Mouse (Mus musculus): ENCODE measurements around the gene BC017158. TPM values are rescaled to one million over a fixed set of nuclear protein-coding genes. Genes with fewer than 3 reads are reported as not detected.

Gene BC017158
- polyA plus RNA-seq, 1 experiment, result 10.9 TPM

GRCm38 (mm10) chr7:128311263-128311662 lies 13.3 kb upstream of the BC017158 start:
- no peaks in the 10 kb centered on the region for H3K79me2 ChIP-seq (ENCODE audit: control insufficient read depth, insufficient read depth)
- H3K4me2 ChIP-seq (ENCODE audit: low read depth), result no peak overlapping the region
- TF ChIP-seq MAX (IDR thresholded peaks at IDR 0.05; ENCODE audit: low read depth) (no peak), REST (IDR thresholded peaks at IDR 0.05; ENCODE audit: insufficient read depth, insufficient read length) (no peak), MYOG (IDR thresholded peaks at IDR 0.05; ENCODE audit: control insufficient read depth in 1 of 3, insufficient read depth in 1 of 3, insufficient read length in 2 of 3, low read depth in 2 of 3) (no peak), POLR2AphosphoS2 (IDR thresholded peaks at IDR 0.05; ENCODE audit: insufficient read length, low read depth) (no peak), TCF3 (IDR thresholded peaks at IDR 0.05; ENCODE audit: insufficient read length, low read depth) (no peak), POLR2A (IDR thresholded peaks at IDR 0.05; ENCODE audit: insufficient read length, low read depth) (no peak), E2F4 (IDR thresholded peaks at IDR 0.05; ENCODE audit: insufficient read depth) (no peak)
- no peak overlapping the region for H3K4me3 ChIP-seq
- no peak overlapping the region for H3ac ChIP-seq (ENCODE audit: control insufficient read depth, insufficient read length)
- H3K36me3 ChIP-seq (ENCODE audit: control insufficient read depth, insufficient read depth), result no peaks in the 10 kb centered on the region
- no peaks in the 10 kb centered on the region for H3K27me3 ChIP-seq (ENCODE audit: control insufficient read depth, insufficient read depth, insufficient read length)

GRCm38 (mm10) chr7:128310229-128310688 lies 12.3 kb upstream of the BC017158 start:
- H3K79me2 ChIP-seq (ENCODE audit: control insufficient read depth, insufficient read depth), result no peaks in the 10 kb centered on the region
- no peaks in the 10 kb centered on the region for H3K27me3 ChIP-seq (ENCODE audit: control insufficient read depth, insufficient read depth, insufficient read length)
- no peak overlapping the region for H3ac ChIP-seq (ENCODE audit: control insufficient read depth, insufficient read length)
- peak overlapping the region; percentile 51 for H3K4me2 ChIP-seq (ENCODE audit: low read depth)
- TF ChIP-seq MYOD1 (IDR thresholded peaks at IDR 0.05; ENCODE audit: control insufficient read depth in 1 of 3, insufficient read length in 2 of 3, low read depth in 2 of 3) (peak in 1 of 3 experiments; percentile 13), REST (IDR thresholded peaks at IDR 0.05; ENCODE audit: insufficient read depth, insufficient read length) (no peak)
- H3K36me3 ChIP-seq (ENCODE audit: control insufficient read depth, insufficient read depth), result no peaks in the 10 kb centered on the region
- H3K4me3 ChIP-seq, result no peak overlapping the region

- no peak for TF ChIP-seq USF1 (IDR thresholded peaks at IDR 0.05; ENCODE audit: low read depth)
- Histone ChIP-seq H3K27me3 (ENCODE audit: control insufficient read depth, insufficient read depth, insufficient read length) (no peaks in the 10 kb centered on the region), H3K36me3 (ENCODE audit: control insufficient read depth, insufficient read depth) (no peaks in the 10 kb centered on the region), H3K4me3 (no peak overlapping the region), H3K4me2 (ENCODE audit: low read depth) (peak overlapping the region; percentile 51), H3ac (ENCODE audit: control insufficient read depth, insufficient read length) (no peak overlapping the region), H3K79me2 (ENCODE audit: control insufficient read depth, insufficient read depth) (no peaks in the 10 kb centered on the region)
These were observed 11.8 kb upstream of the BC017158 start for GRCm38 (mm10) chr7:128309776-128310175.

GRCm38 (mm10) chr7:128309216-128309615 lies 11.2 kb upstream of the BC017158 start:
- TF ChIP-seq CEBPB (IDR thresholded peaks at IDR 0.05; ENCODE audit: insufficient read depth, poor library complexity, severe bottlenecking) (no peak), POLR2A (IDR thresholded peaks at IDR 0.05; ENCODE audit: insufficient read length, low read depth) (no peak), MAX (IDR thresholded peaks at IDR 0.05; ENCODE audit: low read depth) (no peak)
- no peaks in the 10 kb centered on the region for H3K36me3 ChIP-seq (ENCODE audit: control insufficient read depth, insufficient read depth)
- no peak overlapping the region for H3K4me3 ChIP-seq
- H3K79me2 ChIP-seq (ENCODE audit: control insufficient read depth, insufficient read depth), result no peaks in the 10 kb centered on the region
- H3K4me2 ChIP-seq (ENCODE audit: low read depth), result no peak overlapping the region
- H3K27me3 ChIP-seq (ENCODE audit: control insufficient read depth, insufficient read depth, insufficient read length), result no peaks in the 10 kb centered on the region
- H3ac ChIP-seq (ENCODE audit: control insufficient read depth, insufficient read length), result no peak overlapping the region

- Histone ChIP-seq H3K27me3 (ENCODE audit: control insufficient read depth, insufficient read depth, insufficient read length) (no peaks in the 10 kb centered on the region), H3K4me3 (no peak overlapping the region), H3K4me2 (ENCODE audit: low read depth) (no peak overlapping the region), H3K36me3 (ENCODE audit: control insufficient read depth, insufficient read depth) (no peaks in the 10 kb centered on the region), H3K79me2 (ENCODE audit: control insufficient read depth, insufficient read depth) (no peaks in the 10 kb centered on the region), H3ac (ENCODE audit: control insufficient read depth, insufficient read length) (no peak overlapping the region)
- TF ChIP-seq E2F4 (IDR thresholded peaks at IDR 0.05; ENCODE audit: insufficient read depth) (no peak), REST (IDR thresholded peaks at IDR 0.05; ENCODE audit: insufficient read depth, insufficient read length) (no peak), TCF3 (IDR thresholded peaks at IDR 0.05; ENCODE audit: insufficient read length, low read depth) (no peak), SRF (IDR thresholded peaks at IDR 0.05; ENCODE audit: control insufficient read depth, insufficient read length, low read depth) (no peak), USF1 (IDR thresholded peaks at IDR 0.05; ENCODE audit: low read depth) (no peak), MYOG (IDR thresholded peaks at IDR 0.05; ENCODE audit: control insufficient read depth in 1 of 3, insufficient read depth in 1 of 3, insufficient read length in 2 of 3, low read depth in 2 of 3) (no peak), POLR2A (IDR thresholded peaks at IDR 0.05; ENCODE audit: insufficient read length, low read depth) (no peak), MAX (IDR thresholded peaks at IDR 0.05; ENCODE audit: low read depth) (no peak), MYOD1 (IDR thresholded peaks at IDR 0.05; ENCODE audit: control insufficient read depth in 1 of 3, insufficient read length in 2 of 3, low read depth in 2 of 3) (no peak), TCF12 (IDR thresholded peaks at IDR 0.05; ENCODE audit: insufficient read depth, poor library complexity, severe bottlenecking) (no peak), POLR2AphosphoS2 (IDR thresholded peaks at IDR 0.05; ENCODE audit: insufficient read length, low read depth) (no peak), CEBPB (IDR thresholded peaks at IDR 0.05; ENCODE audit: insufficient read depth, poor library complexity, severe bottlenecking) (no peak)
These were observed 9.9 kb upstream of the BC017158 start for GRCm38 (mm10) chr7:128307851-128308250.

- Histone ChIP-seq H3K79me2 (ENCODE audit: control insufficient read depth, insufficient read depth) (no peaks in the 10 kb centered on the region), H3K4me2 (ENCODE audit: low read depth) (no peak overlapping the region), H3K27me3 (ENCODE audit: control insufficient read depth, insufficient read depth, insufficient read length) (no peaks in the 10 kb centered on the region), H3ac (ENCODE audit: control insufficient read depth, insufficient read length) (no peak overlapping the region), H3K4me3 (no peak overlapping the region), H3K36me3 (ENCODE audit: control insufficient read depth, insufficient read depth) (no peaks in the 10 kb centered on the region)
- TF ChIP-seq REST (IDR thresholded peaks at IDR 0.05; ENCODE audit: insufficient read depth, insufficient read length) (no peak), POLR2A (IDR thresholded peaks at IDR 0.05; ENCODE audit: insufficient read length, low read depth) (no peak), MYOD1 (IDR thresholded peaks at IDR 0.05; ENCODE audit: control insufficient read depth in 1 of 3, insufficient read length in 2 of 3, low read depth in 2 of 3) (no peak), USF1 (IDR thresholded peaks at IDR 0.05; ENCODE audit: low read depth) (no peak), CEBPB (IDR thresholded peaks at IDR 0.05; ENCODE audit: insufficient read depth, poor library complexity, severe bottlenecking) (no peak), TCF3 (IDR thresholded peaks at IDR 0.05; ENCODE audit: insufficient read length, low read depth) (no peak), POLR2AphosphoS2 (IDR thresholded peaks at IDR 0.05; ENCODE audit: insufficient read length, low read depth) (no peak), MYOG (IDR thresholded peaks at IDR 0.05; ENCODE audit: control insufficient read depth in 1 of 3, insufficient read depth in 1 of 3, insufficient read length in 2 of 3, low read depth in 2 of 3) (no peak), SRF (IDR thresholded peaks at IDR 0.05; ENCODE audit: control insufficient read depth, insufficient read length, low read depth) (no peak), MAX (IDR thresholded peaks at IDR 0.05; ENCODE audit: low read depth) (no peak), TCF12 (IDR thresholded peaks at IDR 0.05; ENCODE audit: insufficient read depth, poor library complexity, severe bottlenecking) (no peak), E2F4 (IDR thresholded peaks at IDR 0.05; ENCODE audit: insufficient read depth) (no peak)
These were observed 6.9 kb upstream of the BC017158 start for GRCm38 (mm10) chr7:128304907-128305306.

All from myocyte (in vitro differentiated cells).